Mouse (Mus musculus): ENCODE measurements around the gene Wdr60. TPM values are rescaled to one million over a fixed set of nuclear protein-coding genes. Genes with fewer than 3 reads are reported as not detected.
"Not testable (repeated sequence)": the region's sequence is repeated elsewhere in the genome, so short reads cannot be mapped to it uniquely, and the experiment has no call there.

Wdr60 gene
- polyA plus RNA-seq, 1 experiment from 2014 or later, result 22.8 TPM

- no peaks in the 10 kb centered on the region for H3K36me3 ChIP-seq
- WGBS, result under 1% methylated on average over 66 of the region's 68 CpGs
Observed at GRCm38 (mm10) chr12:116280653-116281364, 18.0 kb upstream of the Wdr60 start, which contains the start of gene Esyt2. TSS of gene Esyt2 (plus strand) at chr12:116281196.

GRCm38 (mm10) chr12:116280149-116280652 is 17.4 kb upstream of the Wdr60 start:
- 3% methylated on average over 7 of the region's 7 CpGs for WGBS
- peak overlapping the region; percentile 94 for H3K4me3 ChIP-seq
- ATAC-seq (ENCODE audit: low FRiP score), result no peak
- peak overlapping the region; percentile 97 for H3K27ac ChIP-seq
- H3K27me3 ChIP-seq, result no peaks in the 10 kb centered on the region; the same call in 1 of the 2 replicates
- H3K9me3 ChIP-seq, result no peaks in the 10 kb centered on the region
- no peaks in the 10 kb centered on the region for H3K36me3 ChIP-seq
- peaks cover 12% of the 10 kb centered on the region for H3K4me1 ChIP-seq (replicated peaks)
- peak overlapping the region; percentile 96 for H3K9ac ChIP-seq
- H3K4me2 ChIP-seq, result peak overlapping the region; percentile 66

More at GRCm38 (mm10) chr12:116280653-116281364, 18.0 kb upstream of the Wdr60 start, which contains the start of gene Esyt2:
- Histone ChIP-seq H3K4me2 (peak within 1 kb of the TSS; percentile 98), H3K27ac (peak within 1 kb of the TSS; percentile 97), H3K9ac (peak within 1 kb of the TSS; percentile 96), H3K9me3 (no peaks in the 10 kb centered on the region), H3K4me1 (replicated peaks) (peaks cover 12% of the 10 kb centered on the region), H3K4me3 (peak within 1 kb of the TSS; percentile 94), H3K27me3 (no peaks in the 10 kb centered on the region; the same call in 1 of the 2 replicates)
- ATAC-seq (ENCODE audit: low FRiP score), result peak; percentile 98

DNA sequence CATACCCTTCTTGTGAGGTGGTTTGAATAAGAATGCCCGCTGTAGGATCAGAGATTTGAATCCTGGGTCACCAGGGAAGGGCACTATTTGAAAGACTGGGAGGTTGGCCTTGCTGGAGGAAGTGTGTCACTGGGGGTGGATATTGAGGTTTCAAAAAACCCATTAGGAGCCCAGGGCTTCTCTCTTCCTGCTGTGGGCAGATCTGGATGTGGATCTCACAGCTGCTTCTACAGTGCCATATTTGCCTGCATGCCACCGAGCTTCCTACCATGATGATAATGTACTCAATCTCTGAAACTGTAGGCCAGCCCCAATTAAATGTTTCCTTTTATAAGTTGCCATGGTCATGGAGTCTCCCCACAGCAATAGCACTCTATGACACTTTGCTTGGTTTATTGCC is 16.4 kb upstream of the Wdr60 start:
- H3K4me2 ChIP-seq, result no peak overlapping the region
- peaks cover 12% of the 10 kb centered on the region for H3K4me1 ChIP-seq (replicated peaks)
- no peak overlapping the region for H3K27ac ChIP-seq
- 96% methylated on average over 2 of the region's 2 CpGs for WGBS
- ATAC-seq (ENCODE audit: low FRiP score), result no peak
- no peaks in the 10 kb centered on the region for H3K36me3 ChIP-seq
- no peaks in the 10 kb centered on the region for H3K9me3 ChIP-seq
- no peak overlapping the region for H3K4me3 ChIP-seq
- H3K9ac ChIP-seq, result no peak overlapping the region
- H3K27me3 ChIP-seq, result no peaks in the 10 kb centered on the region; the same call in 1 of the 2 replicates

- WGBS, result 100% methylated on average over 1 of the region's 1 CpGs
- no peak overlapping the region for H3K4me2 ChIP-seq
- H3K27me3 ChIP-seq, result no peaks in the 10 kb centered on the region; the same call in 1 of the 2 replicates
- H3K4me1 ChIP-seq (replicated peaks), result peaks cover 12% of the 10 kb centered on the region
- ATAC-seq (ENCODE audit: low FRiP score), result no peak
- H3K27ac ChIP-seq, result no peak overlapping the region
- H3K9ac ChIP-seq, result no peak overlapping the region
- no peak overlapping the region for H3K4me3 ChIP-seq
- H3K9me3 ChIP-seq, result no peaks in the 10 kb centered on the region
- no peaks in the 10 kb centered on the region for H3K36me3 ChIP-seq
Observed at GRCm38 (mm10) chr12:116278541-116278940, 15.7 kb upstream of the Wdr60 start.

GRCm38 (mm10) chr12:116276961-116277360 is 14.1 kb upstream of the Wdr60 start:
- ATAC-seq (ENCODE audit: low FRiP score), result no peak
- H3K36me3 ChIP-seq, result no peaks in the 10 kb centered on the region
- no peak overlapping the region for H3K9ac ChIP-seq
- peaks cover 10% of the 10 kb centered on the region for H3K4me1 ChIP-seq (replicated peaks)
- no peak overlapping the region for H3K4me2 ChIP-seq
- H3K27me3 ChIP-seq, result no peaks in the 10 kb centered on the region; the same call in 1 of the 2 replicates
- 67% methylated on average over 2 of the region's 2 CpGs for WGBS
- no peaks in the 10 kb centered on the region for H3K9me3 ChIP-seq
- H3K27ac ChIP-seq, result no peak overlapping the region
- H3K4me3 ChIP-seq, result no peak overlapping the region

- no peaks in the 10 kb centered on the region; the same call in 1 of the 2 replicates for H3K27me3 ChIP-seq
- no peaks in the 10 kb centered on the region for H3K36me3 ChIP-seq
- WGBS, result 94% methylated on average over 4 of the region's 4 CpGs
- H3K4me1 ChIP-seq (replicated peaks), result peaks cover 7% of the 10 kb centered on the region
- no peak overlapping the region for H3K4me3 ChIP-seq
- H3K9ac ChIP-seq, result no peak overlapping the region
- ATAC-seq (ENCODE audit: low FRiP score), result no peak
- H3K9me3 ChIP-seq, result no peaks in the 10 kb centered on the region
- no peak overlapping the region for H3K4me2 ChIP-seq
- no peak overlapping the region for H3K27ac ChIP-seq
Observed at GRCm38 (mm10) chr12:116275631-116276030, 12.8 kb upstream of the Wdr60 start.

GRCm38 (mm10) chr12:116275086-116275485 is 12.3 kb upstream of the Wdr60 start, which contains the start of gene Gm11027:
TSS of gene Gm11027 (plus strand) at chr12:116275386.
- H3K27ac ChIP-seq; ATAC-seq (ENCODE audit: low FRiP score); H3K9me3 ChIP-seq; H3K4me1 ChIP-seq (replicated peaks); H3K36me3 ChIP-seq; H3K4me2 ChIP-seq; H3K9ac ChIP-seq; H3K27me3 ChIP-seq; H3K4me3 ChIP-seq: not testable (repeated sequence)
- WGBS, result 81% methylated on average over 2 of the region's 2 CpGs

- WGBS, result 61% methylated on average over 1 of the region's 1 CpGs
- Histone ChIP-seq H3K36me3 (no peaks in the 10 kb centered on the region), H3K4me2 (no peak overlapping the region), H3K9me3 (no peaks in the 10 kb centered on the region), H3K27me3 (no peaks in the 10 kb centered on the region; the same call in 1 of the 2 replicates), H3K27ac (no peak overlapping the region), H3K9ac (no peak overlapping the region), H3K4me1 (replicated peaks) (no peaks in the 10 kb centered on the region), H3K4me3 (no peak overlapping the region)
- ATAC-seq (ENCODE audit: low FRiP score), result no peak
Observed at GRCm38 (mm10) chr12:116273733-116274132, 10.9 kb upstream of the Wdr60 start.

DNA sequence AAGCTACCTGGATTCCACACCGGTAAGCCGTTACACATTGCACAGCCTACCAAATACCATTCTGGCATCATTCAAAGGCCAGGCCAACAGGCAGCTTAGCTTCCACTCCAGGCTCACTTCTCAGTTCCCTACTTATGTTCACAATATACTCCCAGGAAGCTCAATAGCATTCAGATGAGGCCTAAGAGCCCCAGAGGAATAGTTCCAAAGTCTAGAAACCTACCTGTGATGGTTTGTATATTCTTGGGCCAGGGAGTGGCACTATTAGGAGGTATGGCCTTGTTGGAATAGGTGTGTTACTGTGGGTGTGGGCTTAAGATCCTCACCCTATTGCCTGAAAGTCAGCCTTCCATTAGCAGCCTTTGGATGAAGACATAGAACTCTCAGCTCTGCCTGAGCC is 8.2 kb upstream of the Wdr60 start:
- H3K4me1 ChIP-seq (replicated peaks), result no peaks in the 10 kb centered on the region
- no peak for ATAC-seq (ENCODE audit: low FRiP score)

DNA sequence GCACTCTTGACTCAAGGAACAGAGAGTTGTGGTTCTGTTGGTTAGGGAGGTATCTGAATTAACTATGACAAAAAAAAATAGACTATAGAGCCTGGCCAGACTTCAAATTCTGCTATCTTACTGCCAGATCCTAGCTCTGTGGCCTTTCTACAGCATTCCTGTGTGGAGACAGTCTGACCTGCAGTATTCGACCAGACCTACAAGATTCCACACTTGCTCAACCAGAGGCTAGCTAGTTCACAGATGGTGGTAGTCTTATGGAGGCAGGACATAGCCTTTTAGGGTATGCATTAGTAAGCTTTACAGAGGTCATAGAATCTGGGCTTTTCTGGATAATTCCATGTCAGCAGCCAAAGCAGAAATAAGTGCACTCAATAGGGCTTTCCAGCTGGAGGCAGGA is 7.7 kb upstream of the Wdr60 start:
- H3K4me2 ChIP-seq, result no peak overlapping the region
- H3K27me3 ChIP-seq, result 0 out of 2 replicates have a peak, but pooled peaks cover 3% of the 10 kb centered on the region
- H3K9ac ChIP-seq, result no peak overlapping the region
- no peak overlapping the region for H3K27ac ChIP-seq
- WGBS, result 81% methylated on average over 1 of the region's 1 CpGs
- H3K4me1 ChIP-seq (replicated peaks), result no peaks in the 10 kb centered on the region
- H3K9me3 ChIP-seq, result no peaks in the 10 kb centered on the region
- no peaks in the 10 kb centered on the region for H3K36me3 ChIP-seq
- no peak overlapping the region for H3K4me3 ChIP-seq
- no peak for ATAC-seq (ENCODE audit: low FRiP score)

More for the DNA sequence above, 8.2 kb upstream of the Wdr60 start:
- no peak overlapping the region for H3K4me3 ChIP-seq
- no peak overlapping the region for H3K27ac ChIP-seq
- H3K9me3 ChIP-seq, result no peaks in the 10 kb centered on the region
- 93% methylated on average over 2 of the region's 2 CpGs for whole genome bisulfite sequencing
- H3K4me2 ChIP-seq, result no peak overlapping the region
- no peak overlapping the region for H3K9ac ChIP-seq
- 0 out of 2 replicates have a peak, but pooled peaks cover 3% of the 10 kb centered on the region for H3K27me3 ChIP-seq
- no peaks in the 10 kb centered on the region for H3K36me3 ChIP-seq

GRCm38 (mm10) chr12:116269450-116269849 is 6.6 kb upstream of the Wdr60 start:
- Histone ChIP-seq H3K9me3 (no peaks in the 10 kb centered on the region), H3K4me1 (replicated peaks) (no peaks in the 10 kb centered on the region), H3K27me3 (peaks cover 11% of the 10 kb centered on the region; the same call in 1 of the 2 replicates), H3K27ac (no peak overlapping the region), H3K36me3 (no peaks in the 10 kb centered on the region), H3K4me3 (no peak overlapping the region), H3K9ac (no peak overlapping the region), H3K4me2 (no peak overlapping the region)
- 83% methylated on average over 5 of the region's 5 CpGs for WGBS
- no peak for ATAC-seq (ENCODE audit: low FRiP score)

- Histone ChIP-seq H3K27ac (no peak overlapping the region), H3K9me3 (no peaks in the 10 kb centered on the region), H3K27me3 (peaks cover 11% of the 10 kb centered on the region; the same call in 1 of the 2 replicates), H3K4me3 (no peak overlapping the region), H3K36me3 (no peaks in the 10 kb centered on the region), H3K9ac (no peak overlapping the region), H3K4me2 (no peak overlapping the region), H3K4me1 (replicated peaks) (no peaks in the 10 kb centered on the region; the same call in 1 of the 2 replicates)
- ATAC-seq (ENCODE audit: low FRiP score), result no peak
- 82% methylated on average over 2 of the region's 2 CpGs for WGBS
Observed at GRCm38 (mm10) chr12:116265275-116265674, 2.5 kb upstream of the Wdr60 start.

Data from hindbrain, embryonic 13.5 days (tissue).